Mouse (Mus musculus): ENCODE measurements at regions not wholly inside any gene's neighbourhood (a gene's known extent, or its start where the extent isn't known, plus 50 kb on each side); places are given as distances from the start of the nearest gene placed in this dataset.

DNA sequence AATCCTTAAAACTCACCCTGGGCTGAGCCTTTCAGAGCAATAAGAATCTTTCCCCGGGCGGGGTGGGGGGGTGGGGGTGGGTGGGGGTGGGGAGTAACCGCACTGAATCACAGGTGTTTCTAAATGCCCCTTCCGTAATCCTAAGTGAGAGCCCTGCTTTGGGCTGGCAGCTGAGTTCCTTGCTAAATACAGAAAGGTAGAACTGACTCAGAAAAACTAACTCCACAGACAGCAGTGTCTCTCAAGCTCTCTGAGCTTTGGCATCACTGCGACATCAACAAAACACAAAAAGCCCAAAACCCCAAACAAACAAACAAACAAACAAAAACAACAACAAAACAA is 105.9 kb upstream of the Map4k3 start:
- POLR2A ChIA-PET, result interaction anchor here in 2 of 4 experiments (0.7 to 2.6 kb wide), 3 partner anchors 9 to 89 kb away, joined by 3 to 7 read pairs (median 5); no protein-coding TSS in a partner anchor
- CTCF ChIA-PET, result interaction anchor here (0.6 to 1.1 kb wide), 7 partner anchors 9 to 183 kb away, joined by 3 to 7 read pairs (median 5); no protein-coding TSS in a partner anchor

GRCm38 (mm10) chr17:80833355-80834175 is 105.3 kb upstream of the Map4k3 start:
- POLR2A ChIA-PET, result interaction anchor here in 2 of 4 experiments (0.7 to 2.6 kb wide), 4 partner anchors 9 to 150 kb away, joined by 3 to 7 read pairs (median 4); no protein-coding TSS in a partner anchor
- CTCF ChIA-PET, result interaction anchor here (0.6 to 1.6 kb wide), 9 partner anchors 8 to 273 kb away, joined by 3 to 11 read pairs (median 5); no protein-coding TSS in a partner anchor

DNA sequence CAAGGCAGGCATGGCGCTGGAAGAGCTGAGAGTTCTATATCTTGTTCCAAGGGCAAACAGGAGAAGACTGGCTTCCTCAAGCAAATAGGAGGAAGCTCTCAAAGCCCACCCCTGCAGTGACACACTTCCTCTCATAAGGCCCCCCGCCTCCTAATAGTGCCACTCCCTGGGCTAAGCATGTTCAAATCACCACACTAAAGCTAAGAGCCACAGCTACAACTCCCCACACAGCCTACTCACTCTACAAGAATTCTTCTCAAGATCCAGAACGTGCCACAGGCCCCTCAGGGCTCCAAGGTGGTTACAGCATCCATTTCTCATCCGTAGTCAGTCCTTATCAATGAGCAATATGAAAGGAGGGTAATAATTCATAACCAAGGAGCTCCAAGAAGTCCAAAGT is 103.4 kb upstream of the Map4k3 start:
- CTCF ChIA-PET, result interaction anchor here in 1 of 4 experiments (0.5 kb wide), 1 partner anchor 240 kb away, joined by 5 read pairs; no protein-coding TSS in a partner anchor
- POLR2A ChIA-PET, result interaction anchor here in 1 of 4 experiments (1.8 kb wide), 1 partner anchor 29 kb away, joined by 4 read pairs; no protein-coding TSS in a partner anchor

DNA sequence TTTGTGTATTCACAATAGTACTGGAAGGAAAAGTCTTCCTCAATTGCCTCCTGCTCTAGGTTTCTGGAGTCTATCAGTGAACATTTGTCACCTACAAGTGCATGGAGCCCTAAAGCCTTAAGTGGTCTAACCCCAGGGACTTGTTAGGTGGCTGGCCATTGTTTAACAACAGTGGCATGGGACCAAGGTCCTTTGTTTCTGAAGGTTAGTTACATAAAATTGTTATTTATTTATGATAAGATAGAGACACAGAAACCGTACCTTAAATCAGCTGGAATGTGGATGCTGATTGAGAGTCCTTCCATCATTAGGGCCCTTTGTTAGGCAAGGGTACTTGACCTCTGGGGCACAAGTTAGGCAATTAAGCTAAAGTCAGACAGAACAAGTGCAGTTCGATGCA is 99.6 kb upstream of the Map4k3 start:
- POLR2A ChIA-PET, result interaction anchor here (0.6 to 6.9 kb wide), 7 partner anchors 10 to 89 kb away, joined by 3 to 31 read pairs (median 4); no protein-coding TSS in a partner anchor

DNA sequence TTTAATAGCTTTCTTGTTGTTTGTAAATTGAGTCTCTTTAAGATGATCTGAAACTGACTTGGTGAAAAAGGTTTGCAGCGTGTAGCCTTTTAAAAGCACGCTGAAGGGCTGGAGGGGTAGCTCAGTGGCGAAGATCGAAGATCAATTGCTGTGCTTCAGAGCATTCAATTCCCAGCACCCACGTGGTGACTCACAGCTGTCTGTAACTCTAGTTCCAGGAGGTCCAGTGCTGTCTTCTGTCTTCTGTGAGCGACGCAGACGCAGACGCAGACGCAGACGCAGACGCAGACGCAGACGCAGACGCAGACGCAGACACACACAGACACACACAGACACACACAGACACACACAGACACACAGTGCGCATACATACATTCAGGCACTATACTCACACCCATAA is 99.1 kb upstream of the Map4k3 start:
- CTCF ChIA-PET, result no interaction called here
- POLR2A ChIA-PET, result interaction anchor here (0.6 to 6.9 kb wide), 7 partner anchors 10 to 147 kb away, joined by 3 to 31 read pairs (median 3); no protein-coding TSS in a partner anchor

More for the DNA sequence above, 99.6 kb upstream of the Map4k3 start:
- CTCF ChIA-PET, result no interaction called here

DNA sequence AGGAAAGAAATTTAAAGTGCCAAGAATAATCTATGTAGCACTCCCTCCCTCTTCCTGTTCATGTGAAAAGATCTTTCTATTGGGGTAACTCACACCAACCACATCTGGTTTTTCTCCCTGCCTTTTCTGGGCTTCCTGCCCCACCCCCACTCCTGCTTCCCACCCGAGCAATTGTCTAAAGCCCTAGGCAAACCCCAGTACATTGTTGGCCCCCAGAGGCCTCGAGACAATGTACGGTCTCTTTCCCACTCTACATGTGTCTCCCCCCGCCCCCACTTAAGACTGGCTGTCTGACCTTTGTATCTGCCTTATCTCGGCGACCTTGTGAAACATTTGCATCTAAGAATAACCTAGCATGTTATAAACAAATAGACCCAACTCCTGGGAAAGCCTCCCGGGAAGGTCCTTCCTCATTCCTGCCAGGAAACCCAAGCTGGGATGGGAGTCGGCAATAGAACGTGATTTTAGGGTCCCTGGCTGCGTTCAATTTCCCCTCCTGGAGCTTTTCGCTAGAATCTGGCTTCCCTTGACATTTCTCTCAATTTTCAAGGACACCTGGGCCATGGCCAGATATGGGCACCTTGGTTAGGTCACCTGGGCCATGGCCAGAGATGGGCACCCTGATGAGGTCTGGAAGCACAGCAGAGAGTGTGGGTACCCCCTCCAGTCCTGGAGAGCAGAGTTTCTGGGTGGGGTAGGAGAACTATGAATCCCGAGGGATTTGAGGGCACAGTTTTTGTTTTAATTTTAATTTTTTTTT is 97.9 kb upstream of the Map4k3 start:
- POLR2A ChIA-PET, result interaction anchor here in 2 of 4 experiments (0.6 to 6.9 kb wide), 4 partner anchors 9 to 360 kb away, joined by 3 to 31 read pairs (median 6); no protein-coding TSS in a partner anchor
- CTCF ChIA-PET, result interaction anchor here in 2 of 4 experiments (0.6 to 1.1 kb wide), 4 partner anchors 8 to 184 kb away, joined by 3 to 5 read pairs (median 4); no protein-coding TSS in a partner anchor

DNA sequence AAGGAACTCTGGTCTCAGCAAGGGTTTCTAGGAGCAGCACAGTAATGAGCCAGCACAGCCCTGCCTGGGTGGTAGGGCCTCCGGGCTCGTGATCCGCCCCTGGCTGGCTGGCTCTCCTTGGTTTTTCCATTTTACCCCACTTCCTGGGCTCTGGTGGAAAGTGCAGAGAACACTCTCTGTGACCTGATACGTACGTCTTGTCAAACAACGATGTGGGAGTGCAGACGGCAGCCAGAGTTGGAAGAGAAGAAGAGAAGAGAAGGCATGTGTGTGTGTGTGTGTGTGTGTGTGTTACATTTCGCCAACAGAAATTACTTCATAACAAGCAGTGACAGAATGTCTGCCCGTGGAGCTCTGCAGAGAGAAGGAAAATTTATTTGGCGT is 97.2 kb upstream of the Map4k3 start:
- CTCF ChIA-PET, result interaction anchor here in 2 of 4 experiments (0.8 to 1.1 kb wide), 5 partner anchors 8 to 157 kb away, joined by 3 to 5 read pairs (median 3); no protein-coding TSS in a partner anchor
- POLR2A ChIA-PET, result interaction anchor here in 2 of 4 experiments (0.6 to 6.9 kb wide), 4 partner anchors 9 to 359 kb away, joined by 3 to 31 read pairs (median 6); no protein-coding TSS in a partner anchor

DNA sequence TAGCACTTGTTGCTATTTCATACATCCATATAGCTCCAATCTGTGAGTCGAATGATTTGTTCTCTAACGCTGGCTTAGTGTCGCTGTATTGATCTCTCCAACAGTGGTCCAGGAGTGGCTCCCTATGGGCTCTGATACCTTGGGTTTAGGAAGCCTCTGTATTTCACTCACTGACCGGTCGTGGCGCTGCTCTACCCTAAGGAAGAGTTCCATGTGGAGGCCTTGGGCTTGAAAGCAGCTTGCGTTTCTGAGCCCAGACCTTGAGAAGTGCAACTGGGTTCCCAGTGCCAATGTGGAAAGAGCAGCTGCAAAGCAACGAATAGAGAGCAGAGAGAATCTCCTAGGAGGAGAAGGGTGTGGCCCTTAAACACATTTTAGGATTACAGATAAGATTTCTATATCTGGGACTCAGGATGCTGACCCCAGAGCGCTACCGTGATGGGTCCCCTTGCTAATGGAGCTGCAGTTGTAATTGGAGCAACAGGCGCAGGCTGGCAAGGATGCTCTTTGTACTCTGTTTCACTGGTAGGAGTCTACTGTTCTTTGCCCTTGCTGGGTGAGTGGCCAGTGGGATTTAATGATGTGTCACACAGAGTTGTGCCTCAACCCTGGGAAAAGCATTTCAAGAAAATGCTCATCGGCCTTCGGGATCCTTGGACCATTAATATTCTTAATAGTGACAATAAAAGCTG is 96.7 kb upstream of the Map4k3 start:
- CTCF ChIA-PET, result interaction anchor here in 2 of 4 experiments (0.7 to 1.1 kb wide), 6 partner anchors 9 to 1156 kb away, joined by 3 to 5 read pairs (median 3); no protein-coding TSS in a partner anchor
- POLR2A ChIA-PET, result interaction anchor here in 3 of 4 experiments (0.6 to 6.9 kb wide), 7 partner anchors 10 to 358 kb away, joined by 3 to 31 read pairs (median 6); no protein-coding TSS in a partner anchor

GRCm38 (mm10) chr17:80824261-80824660 is 96.0 kb upstream of the Map4k3 start:
- ChIA-PET POLR2A (interaction anchor here in 2 of 4 experiments (0.6 to 6.9 kb wide), 6 partner anchors 11 to 161 kb away, joined by 3 to 31 read pairs (median 6); no protein-coding TSS in a partner anchor), CTCF (interaction anchor here in 1 of 4 experiments (0.7 to 1.0 kb wide), 3 partner anchors 13 to 1155 kb away, joined by 3 read pairs; no protein-coding TSS in a partner anchor)

- POLR2A ChIA-PET, result interaction anchor here in 1 of 4 experiments (1.3 to 2.9 kb wide), 2 partner anchors 19 to 36 kb away, joined by 3 to 10 read pairs; no protein-coding TSS in a partner anchor
- CTCF ChIA-PET, result no interaction called here
Measured at GRCm38 (mm10) chr17:80820888-80821287, 92.6 kb upstream of the Map4k3 start.

DNA sequence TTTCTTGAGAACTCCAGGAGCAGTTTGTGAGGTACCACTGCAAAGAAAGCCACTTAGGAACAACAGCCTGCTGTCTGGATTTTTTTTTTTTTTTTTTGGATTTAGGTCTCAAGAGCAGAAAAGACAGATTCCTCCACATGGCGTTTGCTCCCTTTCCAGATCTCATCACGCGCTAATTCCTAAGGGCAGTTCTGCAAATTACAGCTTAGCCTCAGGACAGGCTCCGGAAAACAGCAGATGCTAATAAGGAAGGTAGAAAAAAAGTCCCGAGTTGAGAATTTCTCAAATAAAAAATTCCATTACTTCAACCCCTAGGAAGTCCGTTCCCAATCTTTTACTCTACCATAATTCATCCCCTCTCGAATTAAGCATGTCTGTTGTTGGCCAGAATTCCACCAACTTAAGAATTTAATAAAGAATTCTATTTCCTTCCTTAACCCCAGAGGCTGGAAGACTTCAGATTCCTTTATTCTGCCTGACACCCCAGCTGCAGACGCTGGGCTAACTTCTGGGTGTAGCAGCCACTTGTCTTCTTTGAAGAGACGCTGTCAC is 90.3 kb upstream of the Map4k3 start:
- POLR2A ChIA-PET, result interaction anchor here (0.6 to 27.1 kb wide), 8 partner anchors 11 to 208 kb away, joined by 3 to 1112 read pairs (median 4); no protein-coding TSS in a partner anchor
- CTCF ChIA-PET, result interaction anchor here in 1 of 4 experiments (0.7 kb wide), 1 partner anchor 52 kb away, joined by 7 read pairs; no protein-coding TSS in a partner anchor

DNA sequence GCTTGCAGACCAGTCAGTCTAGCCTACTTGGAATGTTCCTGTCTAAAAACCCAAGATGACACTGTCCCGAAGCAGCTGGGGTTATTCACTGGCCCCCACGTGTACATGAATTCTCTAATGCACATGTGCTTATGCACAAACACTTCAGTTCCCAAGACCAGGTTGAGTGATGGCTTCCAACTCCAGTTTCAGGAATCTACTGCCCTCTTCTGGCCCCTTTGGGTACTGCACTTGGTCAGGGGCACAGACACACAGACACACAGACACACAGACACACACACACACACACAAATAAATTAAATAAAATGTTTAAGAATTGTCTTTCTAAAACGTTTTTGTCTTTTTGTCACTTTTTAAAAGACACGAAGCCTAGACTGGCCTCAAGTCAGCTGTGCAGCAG is 87.5 kb upstream of the Map4k3 start:
- ChIA-PET CTCF (interaction anchor here in 3 of 4 experiments (0.5 to 2.5 kb wide), 10 partner anchors 11 to 231 kb away, joined by 3 to 10 read pairs (median 4); no protein-coding TSS in a partner anchor), POLR2A (interaction anchor here in 3 of 4 experiments (0.6 to 27.1 kb wide), 13 partner anchors 9 to 197 kb away, joined by 3 to 1112 read pairs (median 4); partner anchors contain the start of gene Map4k3 (in 1 of the 3))

GRCm38 (mm10) chr17:80813194-80813593 is 84.9 kb upstream of the Map4k3 start:
- ChIA-PET CTCF (interaction anchor here in 1 of 4 experiments (0.7 kb wide), 1 partner anchor 43 kb away, joined by 3 read pairs; no protein-coding TSS in a partner anchor), POLR2A (interaction anchor here in 2 of 4 experiments (0.6 to 27.1 kb wide), 5 partner anchors 9 to 33 kb away, joined by 4 to 1112 read pairs (median 4); no protein-coding TSS in a partner anchor)

GRCm38 (mm10) chr17:80809275-80809674 is 81.0 kb upstream of the Map4k3 start:
- POLR2A ChIA-PET, result interaction anchor here in 2 of 4 experiments (1.0 to 27.1 kb wide), 9 partner anchors 9 to 554 kb away, joined by 3 to 1112 read pairs (median 6); partner anchors contain the start of gene Map4k3 (in 1 of the 2)
- CTCF ChIA-PET, result no interaction called here

GRCm38 (mm10) chr17:80808069-80808468 is 79.8 kb upstream of the Map4k3 start:
- CTCF ChIA-PET, result no interaction called here
- POLR2A ChIA-PET, result interaction anchor here in 2 of 4 experiments (0.5 to 27.1 kb wide), 15 partner anchors 8 to 172 kb away, joined by 3 to 1112 read pairs (median 4); partner anchors contain the start of gene Map4k3 (in 1 of the 2)

DNA sequence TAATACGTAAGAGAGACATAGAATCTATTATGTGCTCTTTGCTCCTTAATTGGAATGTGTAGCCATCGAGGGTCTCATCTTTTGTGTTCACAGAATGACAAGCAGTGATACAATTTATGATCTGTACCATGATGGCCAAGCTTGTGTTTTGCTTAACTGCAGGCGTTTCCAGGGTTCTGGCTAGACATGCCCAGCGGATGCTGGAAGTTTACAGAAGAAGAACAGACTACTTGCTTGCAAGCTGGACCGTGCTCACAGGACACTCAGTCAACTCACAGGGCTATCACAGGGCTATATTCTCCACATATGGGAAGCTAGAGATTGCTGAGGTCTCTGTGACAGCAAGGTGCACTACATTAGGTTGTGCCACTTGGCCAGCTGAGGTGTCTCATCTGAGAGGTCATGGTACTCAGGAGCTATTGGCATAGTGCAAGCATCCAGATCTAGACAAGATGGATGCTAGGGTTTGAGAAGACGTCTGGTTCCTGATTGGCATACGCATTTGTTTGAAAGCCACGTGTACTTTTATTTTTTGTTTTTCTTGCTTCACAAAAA is 75.2 kb upstream of the Map4k3 start:
- ChIA-PET POLR2A (interaction anchor here in 3 of 4 experiments (0.6 to 27.1 kb wide), 37 partner anchors 2 to 579 kb away, joined by 3 to 1112 read pairs (median 6); partner anchors contain the start of genes Gemin6 (in 1 of the 3) and Map4k3 (in 1 of the 3)), CTCF (interaction anchor here in 2 of 4 experiments (0.6 to 1.2 kb wide), 3 partner anchors 33 to 212 kb away, joined by 3 to 5 read pairs (median 3); partner anchors contain the start of gene Map4k3 (in 1 of the 2))

Measured in embryonic stem cell, embryonic (primary cell).